Mouse (Mus musculus) stomach, postnatal 0 days (tissue): Measurements from ENCODE around the gene Sphkap. TPM values are rescaled to one million over a fixed set of nuclear protein-coding genes. Genes with fewer than 3 reads are reported as not detected.

Experiments
- ATAC-seq: fragments of 200-750 bp; cut with Nextera tagmentation; 2 replicates; pipeline ENCODE4 v1.8.0; 2017; ENCODE audit not compliant: low FRiP score, low TSS enrichment
- DNase-seq: peaks from one replicate; pipeline ENCODE4 v3.0.0-alpha.2; 2016; ENCODE audit warnings: low spot score
- H3K27ac ChIP-seq: fragments of 300-500 bp; sonication (generic); replicated peaks from 2 replicates; pipeline ENCODE4 v1.5.1; 2014; ENCODE audit warnings: mild to moderate bottlenecking, control low read depth
- H3K27me3 ChIP-seq: fragments of 300-500 bp; sonication (generic); 2 replicates; pipeline ENCODE4 v1.6.1; 2014; ENCODE audit warnings: low read length; ENCODE audit not compliant: control insufficient read depth, insufficient read depth
- H3K36me3 ChIP-seq: fragments of 300-500 bp; sonication (generic); 2 replicates; pipeline ENCODE4 v1.6.1; 2014; ENCODE audit warnings: low read length, mixed read lengths; ENCODE audit not compliant: control insufficient read depth, insufficient read depth
- H3K4me1 ChIP-seq: fragments of 300-500 bp; sonication (generic); replicated peaks from 2 replicates; pipeline ENCODE4 v1.6.1; 2014; ENCODE audit warnings: antibody characterized with exemption; ENCODE audit not compliant: control insufficient read depth, insufficient read depth
- H3K4me2 ChIP-seq: fragments of 300-500 bp; sonication (generic); replicated peaks from 2 replicates; pipeline ENCODE4 v1.6.1; 2014; ENCODE audit warnings: low read depth, mild to moderate bottlenecking, control low read depth, moderate library complexity
- H3K4me3 ChIP-seq: fragments of 300-500 bp; sonication (generic); 2 replicates; pipeline ENCODE4 v1.5.1; 2014; ENCODE audit warnings: low read depth, low read length, control low read depth
- H3K9ac ChIP-seq: fragments of 300-500 bp; sonication (generic); 2 replicates; pipeline ENCODE4 v1.6.1; 2014; ENCODE audit warnings: mild to moderate bottlenecking, low read length, control low read depth, mixed read lengths
- H3K9me3 ChIP-seq: fragments of 300-500 bp; sonication (generic); 2 replicates; pipeline ENCODE4 v1.6.1; 2016; ENCODE audit warnings: low read length; ENCODE audit not compliant: control insufficient read depth
- CTCF ChIP-seq: IDR thresholded peaks from 2 replicates; pipeline ENCODE4 v1.5.1; 2016; ENCODE audit warnings: antibody characterized with exemption, low read depth, mild to moderate bottlenecking, moderate library complexity
- EP300 ChIP-seq: optimal IDR thresholded peaks from 2 replicates; pipeline ENCODE3; 2016; ENCODE audit warnings: antibody characterized with exemption
- WGBS: fragments of 180-500 bp; shearing (Covaris S2); extraction: QIAGEN DNeasy Blood & Tissue Kit; methylation state at CpG from one replicate; pipeline ENCODE4 v1.1.7; 2014; 5-methylcytosine and 5-hydroxymethylcytosine counted together
- polyA plus RNA-seq: library from polyadenylated mRNA; unstranded; fragments of >200 nt; fragmentation: Nextera tagmentation; extraction: Ambion mirVana; gene quantifications from 2 replicates; pipeline ENCODE4 v1.2.1, GENCODE M21; 2015

Gene Sphkap
- polyA plus RNA-seq, 1 experiment from 2014 or later, result 0.73 TPM

GRCm38 (mm10) chr1:83223072-83223471 lies 184.9 kb downstream of the Sphkap start:
- no peaks in the 10 kb centered on the region for H3K4me1 ChIP-seq
- no peak overlapping the region for H3K27ac ChIP-seq
- H3K27me3 ChIP-seq, result no peaks in the 10 kb centered on the region
- ATAC-seq, result no peak
- no peak overlapping the region for H3K9ac ChIP-seq
- H3K9me3 ChIP-seq, result no peaks in the 10 kb centered on the region
- TF ChIP-seq EP300, result no peak
- peak; percentile 58 for TF ChIP-seq CTCF
- no peaks in the 10 kb centered on the region for H3K36me3 ChIP-seq
- WGBS, result 69% methylated on average over 1 of the region's 1 CpGs
- no peak for DNase-seq
- no peak overlapping the region for H3K4me3 ChIP-seq
- no peak overlapping the region for H3K4me2 ChIP-seq

DNA sequence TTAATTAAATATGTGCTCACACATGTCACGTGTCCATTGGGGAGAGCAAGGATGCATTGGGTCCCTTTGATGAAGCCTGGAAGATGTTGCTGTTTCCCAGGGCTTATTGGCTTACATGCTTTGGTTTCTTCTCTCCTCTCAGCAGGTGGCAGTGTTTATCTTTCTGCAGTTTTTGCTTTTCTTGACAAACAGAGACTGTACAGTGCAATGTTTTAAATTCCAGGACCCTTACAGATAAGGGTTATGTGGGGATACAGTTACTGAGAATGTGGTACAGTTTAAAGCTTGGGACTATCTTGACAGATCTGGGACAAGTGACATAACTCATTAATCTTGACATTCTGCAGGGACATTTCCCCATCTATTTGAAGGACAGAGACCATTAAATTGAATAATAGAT lies 189.7 kb downstream of the Sphkap start:
- Histone ChIP-seq H3K27me3 (no peaks in the 10 kb centered on the region), H3K4me2 (no peak overlapping the region), H3K27ac (no peak overlapping the region), H3K9ac (no peak overlapping the region), H3K4me1 (no peaks in the 10 kb centered on the region), H3K36me3 (no peaks in the 10 kb centered on the region), H3K4me3 (no peak overlapping the region), H3K9me3 (no peaks in the 10 kb centered on the region)
- WGBS, result 34% methylated on average over 1 of the region's 1 CpGs
- ATAC-seq (no peak), DNase-seq (no peak)
- TF ChIP-seq EP300, result no peak
- peak; percentile 66 for TF ChIP-seq CTCF

GRCm38 (mm10) chr1:83209981-83210380 lies 198.0 kb downstream of the Sphkap start:
- Histone ChIP-seq H3K9me3 (no peaks in the 10 kb centered on the region), H3K9ac (no peak overlapping the region), H3K4me3 (no peak overlapping the region), H3K4me1 (no peaks in the 10 kb centered on the region), H3K27ac (no peak overlapping the region), H3K36me3 (no peaks in the 10 kb centered on the region), H3K4me2 (no peak overlapping the region), H3K27me3 (no peaks in the 10 kb centered on the region)
- DNase-seq, result no peak
- ATAC-seq, result no peak
- WGBS, result 67% methylated on average over 1 of the region's 1 CpGs
- TF ChIP-seq EP300, result no peak
- TF ChIP-seq CTCF, result no peak

Other genes starting within 250 kb of the Sphkap start
- gene Daw1, start 248.4 kb downstream of the Sphkap start, polyA plus RNA-seq, result 0.12 and 0.18 TPM in 2 replicates